Mouse (Mus musculus) thymus, adult 2 months (tissue): ENCODE results near the gene Zfp277. TPM values are rescaled to one million over a fixed set of nuclear protein-coding genes. Genes with fewer than 3 reads are reported as not detected.

Experiments used
- DNase-seq: peaks from one replicate; pipeline ENCODE4 v3.0.0; 2021
- H3K27ac ChIP-seq: fragments of 200-500 bp; 2 replicates; pipeline ENCODE4 v1.5.1; 2012; ENCODE audit warnings: low read length, control low read depth; ENCODE audit not compliant: control insufficient read depth, insufficient read depth
- H3K27me3 ChIP-seq: fragments of 200-500 bp; 2 replicates; pipeline ENCODE4 v1.6.1; 2012; ENCODE audit warnings: mild to moderate bottlenecking, low read length, moderate library complexity, mixed read lengths; ENCODE audit not compliant: control insufficient read depth, insufficient read depth
- H3K36me3 ChIP-seq: fragments of 200-500 bp; 2 replicates; pipeline ENCODE4 v1.6.1; 2012; ENCODE audit warnings: mild to moderate bottlenecking, low read length, moderate library complexity; ENCODE audit not compliant: control insufficient read depth, insufficient read depth
- H3K4me1 ChIP-seq: fragments of 200-500 bp; replicated peaks from 2 replicates; pipeline ENCODE4 v1.6.1; 2012; ENCODE audit warnings: low read length; ENCODE audit not compliant: control insufficient read depth, insufficient read depth
- H3K4me3 ChIP-seq: fragments of 200-500 bp; 2 replicates; pipeline ENCODE4 v1.5.1; 2012; ENCODE audit warnings: mild to moderate bottlenecking, low read length, control low read depth, moderate library complexity; ENCODE audit not compliant: control insufficient read depth, insufficient read depth
- CTCF ChIP-seq: fragments of 200-500 bp; IDR thresholded peaks from 2 replicates; pipeline ENCODE4 v1.5.1; 2012; ENCODE audit warnings: mild to moderate bottlenecking, control low read depth, low read length, moderate library complexity, borderline replicate concordance; ENCODE audit not compliant: control insufficient read depth, poor library complexity, insufficient read depth; ENCODE audit errors: extremely low read depth
- POLR2A ChIP-seq: fragments of 200-500 bp; IDR thresholded peaks from 2 replicates; pipeline ENCODE4 v1.6.1; 2012; ENCODE audit warnings: mild to moderate bottlenecking, low read length, control low read depth, moderate library complexity; ENCODE audit not compliant: control insufficient read depth, poor library complexity, insufficient read depth; ENCODE audit errors: extremely low read depth
- WGBS: fragments of 180-500 bp; shearing (Covaris S2); methylation state at CpG from one replicate; pipeline ENCODE4 v1.1.7; 2018; 5-methylcytosine and 5-hydroxymethylcytosine counted together
- polyA plus RNA-seq: library from polyadenylated mRNA; depleted of rRNA; stranded (reverse); fragments of >200 nt; gene quantifications from 2 replicates; pipeline ENCODE4 v1.2.3, GENCODE M21; 2012

Gene Zfp277
- polyA plus RNA-seq, 1 experiment, result 8.6 TPM

- TF ChIP-seq CTCF, result no peak
- TF ChIP-seq POLR2A, result no peak
- 96% methylated on average over 4 of the region's 4 CpGs for WGBS
- Histone ChIP-seq H3K4me1 (no peaks in the 10 kb centered on the region), H3K4me3 (no peak overlapping the region), H3K27ac (no peak overlapping the region), H3K27me3 (no peaks in the 10 kb centered on the region), H3K36me3 (no peaks in the 10 kb centered on the region)
- DNase-seq, result no peak
These were observed 28.4 kb downstream of the Zfp277 start for GRCm38 (mm10) chr12:40417257-40417656.

- Histone ChIP-seq H3K4me3 (no peak overlapping the region), H3K27ac (no peak overlapping the region), H3K4me1 (no peaks in the 10 kb centered on the region), H3K36me3 (no peaks in the 10 kb centered on the region), H3K27me3 (no peaks in the 10 kb centered on the region)
- no peak for TF ChIP-seq POLR2A
- no peak for TF ChIP-seq CTCF
- no peak for DNase-seq
- WGBS, result 93% methylated on average over 8 of the region's 8 CpGs
These were observed 30.3 kb downstream of the Zfp277 start for GRCm38 (mm10) chr12:40415312-40415925.

- no peak for DNase-seq
- no peak for TF ChIP-seq POLR2A
- TF ChIP-seq CTCF, result no peak
- Histone ChIP-seq H3K27ac (no peak overlapping the region), H3K4me1 (no peaks in the 10 kb centered on the region), H3K27me3 (no peaks in the 10 kb centered on the region), H3K36me3 (no peaks in the 10 kb centered on the region), H3K4me3 (no peak overlapping the region)
- WGBS, result 86% methylated on average over 5 of the region's 5 CpGs
These were observed 30.9 kb downstream of the Zfp277 start for GRCm38 (mm10) chr12:40414682-40415311.

- no peaks in the 10 kb centered on the region for H3K27me3 ChIP-seq
- no peaks in the 10 kb centered on the region for H3K4me1 ChIP-seq
- no peak for DNase-seq
- WGBS, result 97% methylated on average over 10 of the region's 10 CpGs
- no peaks in the 10 kb centered on the region for H3K36me3 ChIP-seq
- no peak overlapping the region for H3K27ac ChIP-seq
- H3K4me3 ChIP-seq, result no peak overlapping the region
- no peak for TF ChIP-seq CTCF
- TF ChIP-seq POLR2A, result no peak
These were observed 45.9 kb downstream of the Zfp277 start for GRCm38 (mm10) chr12:40399812-40400211.

- no peak overlapping the region for H3K27ac ChIP-seq
- WGBS, result 94% methylated on average over 2 of the region's 2 CpGs
- TF ChIP-seq POLR2A (no peak), CTCF (no peak)
These were observed 46.3 kb downstream of the Zfp277 start for GRCm38 (mm10) chr12:40399386-40399785.

GRCm38 (mm10) chr12:40398916-40399315, 46.8 kb downstream of the Zfp277 start:
- 95% methylated on average over 2 of the region's 2 CpGs for WGBS
- Histone ChIP-seq H3K4me1 (no peaks in the 10 kb centered on the region), H3K27ac (no peak overlapping the region)

More at GRCm38 (mm10) chr12:40399386-40399785, 46.3 kb downstream of the Zfp277 start:
- no peak for DNase-seq
- Histone ChIP-seq H3K4me3 (no peak overlapping the region), H3K36me3 (no peaks in the 10 kb centered on the region), H3K4me1 (no peaks in the 10 kb centered on the region), H3K27me3 (no peaks in the 10 kb centered on the region)

More at GRCm38 (mm10) chr12:40398916-40399315, 46.8 kb downstream of the Zfp277 start:
- DNase-seq, result no peak
- TF ChIP-seq CTCF (no peak), POLR2A (no peak)
- Histone ChIP-seq H3K4me3 (no peak overlapping the region), H3K36me3 (no peaks in the 10 kb centered on the region), H3K27me3 (no peaks in the 10 kb centered on the region)
